Mouse (Mus musculus): Measurements from ENCODE around the gene Fxyd1.

Fxyd1 gene

GRCm38 (mm10) chr7:31007775-31008174 is 49.2 kb downstream of the Fxyd1 start:
- no peak for DNase-seq

GRCm38 (mm10) chr7:31002650-31003049 is 54.3 kb downstream of the Fxyd1 start:
- DNase-seq = no peak

Measured in right cerebral cortex, postnatal 25 days (tissue).